Mouse (Mus musculus): ENCODE data around the gene Pmepa1.

DNA sequence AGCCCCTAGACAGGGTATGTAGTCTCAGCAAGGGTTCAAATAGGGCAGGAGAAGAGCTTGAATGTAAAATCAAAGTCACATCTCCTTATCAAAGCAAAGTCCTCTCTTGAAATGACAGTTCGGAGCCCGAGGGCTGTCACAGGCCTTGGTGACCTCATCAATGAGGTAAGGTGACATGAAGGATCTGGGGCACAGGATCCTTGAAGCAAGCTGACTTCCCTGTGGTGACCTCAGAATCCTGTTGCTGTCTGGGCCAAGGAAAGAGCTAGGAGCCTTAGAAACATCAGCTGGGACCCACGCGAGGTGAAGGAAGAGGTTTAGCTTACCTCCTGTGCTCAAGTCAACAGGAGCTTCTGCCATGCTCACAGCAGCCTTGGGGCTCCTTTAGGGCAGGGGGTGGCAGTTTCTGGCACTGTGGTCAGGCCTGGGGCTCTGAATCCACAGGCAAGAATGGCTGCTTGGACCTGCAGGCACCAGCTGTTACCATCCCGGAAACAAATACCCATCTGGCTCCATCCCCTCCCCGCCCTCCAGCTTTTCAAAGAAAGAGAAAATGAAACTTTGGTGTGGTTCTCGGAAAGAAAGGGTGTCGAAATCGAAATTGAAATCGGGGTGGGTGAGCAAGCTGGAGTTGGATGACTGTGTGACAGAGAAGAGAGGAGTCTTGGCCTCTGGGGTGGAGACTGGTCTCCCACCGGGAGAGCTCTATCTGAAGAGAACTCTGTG lies 57.8 kb downstream of the Pmepa1 start, which contains the start of gene Zbp1:
- no peak for TF ChIP-seq CTCF (IDR thresholded peaks at IDR 0.05; ENCODE audit: low read depth, low read length)
- no peak for TF ChIP-seq TAL1 (conservative IDR thresholded peaks at IDR 0.05; ENCODE audit: low read depth, low read length)
- no peak for TF ChIP-seq GATA1 (IDR thresholded peaks at IDR 0.05; ENCODE audit: borderline replicate concordance, low read length)
- TF ChIP-seq GATA2 (IDR thresholded peaks at IDR 0.05; ENCODE audit: borderline replicate concordance, low read depth, low read length) = no peak
